27 mouse cellular contexts compared by ENCODE assay signal in the genomic region with DNA sequence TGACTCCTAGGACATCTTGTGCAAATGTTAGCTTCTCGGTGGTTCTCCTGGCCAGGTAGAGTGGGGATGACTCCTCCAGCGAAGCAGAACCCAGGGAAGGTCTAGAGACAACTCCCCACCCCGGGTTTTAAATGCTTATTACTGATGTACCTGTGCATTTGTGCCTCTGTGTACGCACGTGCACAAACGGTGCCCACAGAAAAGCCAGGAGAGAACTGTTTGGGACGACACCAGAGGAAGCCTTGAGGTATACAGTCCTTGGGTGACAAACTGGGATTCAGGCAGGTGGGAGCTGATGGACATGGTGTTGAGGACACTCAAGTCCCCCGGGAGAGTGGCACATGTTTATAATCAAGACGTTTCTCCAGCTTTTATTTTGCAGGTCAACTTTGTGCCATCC. TPM values are rescaled to one million over a fixed set of nuclear protein-coding genes. Genes with fewer than 3 reads are reported as not detected.
DNase-seq lines count a peak whose midpoint lies in the region; ATAC-seq and TF ChIP-seq lines count a peak whose summit lies in the region.
"Had no signal": no experiment of that assay in that cellular context is flagged by ENCODE, and none has a peak within 500 bp of the region (broad histone marks: within the 10 kb centered on the region; RNA-seq: fewer than 3 reads in every experiment).

No protein-coding gene starts in this region.

- TF ChIP-seq CTCF in testis, adult 2 months (IDR thresholded peaks at IDR 0.05; ENCODE audit: control insufficient read depth, insufficient read depth, insufficient replicate concordance, low read depth, low read length), result no peak

- no peaks in the 10 kb centered on the region for H3K9me3 ChIP-seq in midbrain, embryonic 14.5 days (ENCODE audit: control insufficient read depth, low read length)
- H3K9me3 ChIP-seq: heart, embryonic 15.5 days; limb, embryonic 10.5 days had no signal

- no peaks in the 10 kb centered on the region for H3K36me3 ChIP-seq in testis, adult 2 months (ENCODE audit: control insufficient read depth, insufficient read depth, low read length)
- H3K36me3 ChIP-seq in midbrain, embryonic 14.5 days (ENCODE audit: control insufficient read depth, insufficient read depth, low read length), result no peaks in the 10 kb centered on the region
- H3K36me3 ChIP-seq: heart, embryonic 15.5 days; limb, embryonic 10.5 days had no signal

- no peaks in the 10 kb centered on the region for H3K27me3 ChIP-seq in testis, adult 2 months (ENCODE audit: control insufficient read depth, insufficient read depth, low read length)
- H3K27me3 ChIP-seq in midbrain, embryonic 14.5 days (ENCODE audit: control insufficient read depth, insufficient read depth, low read length), result peaks cover 6% of the 10 kb centered on the region; the same call in 1 of the 2 replicates

- peak; percentile 71 for DNase-seq in heart, adult 11 months
- no peak for DNase-seq in heart, postnatal 14 days
- DNase-seq in testis, postnatal 14 days (ENCODE audit: low spot score), result no peak
- no peak for DNase-seq in midbrain, embryonic 14.5 days
- DNase-seq in kidney, adult 11 months, result no peak
- DNase-seq in frontal cortex, postnatal 36 days (ENCODE audit: low spot score in 2 of 2), result no peak
- DNase-seq in T-cell, adult 2 months (ENCODE audit: low spot score), result no peak
- DNase-seq: cerebellum, adult 18-20 months; cerebellum, postnatal 36 days; gastrocnemius, postnatal 14 days; kidney, adult 2 months; kidney, postnatal 14 days; lung, postnatal 10 days had no signal

- H3K4me3 ChIP-seq in testis, adult 2 months (ENCODE audit: control insufficient read depth, low read depth, low read length), result peak overlapping the region; percentile 89
- peak overlapping the region; percentile 59; the same call in 1 of the 2 replicates for H3K4me3 ChIP-seq in midbrain, embryonic 14.5 days (replicated peaks; ENCODE audit: low read depth, low read length)
- H3K4me3 ChIP-seq: heart, embryonic 15.5 days; limb, embryonic 10.5 days had no signal

- no peak overlapping the region for H3K27ac ChIP-seq in testis, adult 2 months (ENCODE audit: control insufficient read depth, insufficient read depth, low read depth, low read length)
- H3K27ac ChIP-seq in midbrain, embryonic 14.5 days (replicated peaks; ENCODE audit: low read depth, low read length), result no peak overlapping the region
- H3K27ac ChIP-seq: heart, embryonic 15.5 days; limb, embryonic 10.5 days had no signal

- H3K4me2 ChIP-seq in midbrain, embryonic 14.5 days (ENCODE audit: low read length), result peak overlapping the region; percentile 81
- H3K4me2 ChIP-seq: heart, embryonic 15.5 days had no signal

- H3K4me1 ChIP-seq in testis, adult 2 months (ENCODE audit: control insufficient read depth, insufficient read depth, low read length), result peaks cover 2% of the 10 kb centered on the region; the same call in 1 of the 2 replicates
- peaks cover 33% of the 10 kb centered on the region for H3K4me1 ChIP-seq in midbrain, embryonic 14.5 days (ENCODE audit: control insufficient read depth, insufficient read depth, low read length)

- intact Hi-C loops in heart, postnatal 14 days (cut with DNase I), result loop anchor here (5.0 kb wide), 1 partner anchor 209 kb away; a partner anchor contains a TSS

- WGBS in midbrain, embryonic 14.5 days, result 74% methylated on average over 9 of the region's 9 CpGs

- no peak for ATAC-seq in midbrain, embryonic 14.5 days (ENCODE audit: low FRiP score, low TSS enrichment)
- ATAC-seq: liver, postnatal 0 days had no signal

- H3K9ac ChIP-seq in midbrain, embryonic 14.5 days (replicated peaks; ENCODE audit: low read length), result no peak overlapping the region
- H3K9ac ChIP-seq: heart, embryonic 15.5 days; liver, postnatal 0 days had no signal

- no peak for TF ChIP-seq POLR2A in testis, adult 2 months (IDR thresholded peaks at IDR 0.05; ENCODE audit: control insufficient read depth, low read depth, low read length)

RNA-seq across cellular contexts. Expression of a gene that starts 4.0 kb away (rescaled TPM):
- 1 to 10 TPM; 1.0 to 1.3 TPM for total RNA-seq in heart, postnatal 14 days (2021)
- polyA plus RNA-seq in testis, adult 2 months (2012; rRNA removed), result 28.1 and 31.3 TPM in 2 replicates
- 98.5 and 102 TPM in 2 replicates for polyA plus RNA-seq in midbrain, embryonic 14.5 days (2014; fragmentation: Nextera tagmentation; extraction: Ambion mirVana)
- total RNA-seq: gastrocnemius, postnatal 14 days; liver, adult 2 months; megakaryocyte progenitor cell, adult 5-6 weeks had no signal
- polyA plus RNA-seq: liver, adult 2 months; liver, postnatal 0 days had no signal

RNA-seq across cellular contexts. Expression of a gene that starts 5.5 kb away (rescaled TPM):
- 100 to 1,000 TPM in 1 of 2 experiments, 10 to 100 TPM in 1; 99.8 to 111 TPM for total RNA-seq in heart, postnatal 14 days (2021)
- polyA plus RNA-seq in testis, adult 2 months (2012; rRNA removed), result 131 and 132 TPM in 2 replicates
- polyA plus RNA-seq in midbrain, embryonic 14.5 days (2014; fragmentation: Nextera tagmentation; extraction: Ambion mirVana), result 65.9 and 71.8 TPM in 2 replicates

RNA-seq across cellular contexts. Expression of a gene that starts 24.4 kb away (rescaled TPM):
- not detected for total RNA-seq in heart, postnatal 14 days (2021)
- polyA plus RNA-seq in testis, adult 2 months (2012; rRNA removed), result not detected in 2 replicates
- polyA plus RNA-seq in midbrain, embryonic 14.5 days (2014; fragmentation: Nextera tagmentation; extraction: Ambion mirVana), result not detected in 2 replicates
- total RNA-seq: adrenal gland, postnatal 36 days; gastrocnemius, postnatal 14 days; heart, adult 8-10 months; hematopoietic stem cell, adult 5-6 weeks; left cerebral cortex, adult 18-20 months; liver, adult 2 months; megakaryocyte progenitor cell, adult 5-6 weeks had no signal
- polyA plus RNA-seq: heart, embryonic 15.5 days; kidney, adult 2 months; limb, embryonic 10.5 days; liver, adult 2 months; liver, postnatal 0 days; spleen, adult 2 months; stomach, embryonic 14.5 days; thymus, postnatal 0 days had no signal

RNA-seq across cellular contexts. Expression of a gene that starts 49.9 kb away (rescaled TPM):
- total RNA-seq in heart, postnatal 14 days (2021), result not detected
- polyA plus RNA-seq in testis, adult 2 months (2012; rRNA removed), result not detected in 2 replicates
- not detected in 2 replicates for polyA plus RNA-seq in midbrain, embryonic 14.5 days (2014; fragmentation: Nextera tagmentation; extraction: Ambion mirVana)
- total RNA-seq: adrenal gland, postnatal 36 days; gastrocnemius, postnatal 14 days; heart, adult 8-10 months; hematopoietic stem cell, adult 5-6 weeks; liver, adult 2 months; megakaryocyte progenitor cell, adult 5-6 weeks had no signal
- polyA plus RNA-seq: frontal cortex, adult 2 months; heart, embryonic 15.5 days; kidney, adult 2 months; limb, embryonic 10.5 days; liver, adult 2 months; liver, postnatal 0 days; spleen, adult 2 months; stomach, embryonic 14.5 days; thymus, postnatal 0 days had no signal

RNA-seq across cellular contexts. Expression of a gene that starts 49.9 kb away (rescaled TPM):
- total RNA-seq in heart, postnatal 14 days (2021), result not detected
- not detected in 2 replicates for polyA plus RNA-seq in testis, adult 2 months (2012; rRNA removed)
- polyA plus RNA-seq in midbrain, embryonic 14.5 days (2014; fragmentation: Nextera tagmentation; extraction: Ambion mirVana), result 0.17 TPM in 1 of 2 replicates, not detected in the other
- total RNA-seq: adrenal gland, postnatal 36 days; gastrocnemius, postnatal 14 days; heart, adult 8-10 months; hematopoietic stem cell, adult 5-6 weeks; liver, adult 2 months had no signal
- polyA plus RNA-seq: heart, embryonic 15.5 days; kidney, adult 2 months; limb, embryonic 10.5 days; liver, adult 2 months; liver, postnatal 0 days; spleen, adult 2 months; stomach, embryonic 14.5 days; thymus, postnatal 0 days had no signal
